In the genomic region with DNA sequence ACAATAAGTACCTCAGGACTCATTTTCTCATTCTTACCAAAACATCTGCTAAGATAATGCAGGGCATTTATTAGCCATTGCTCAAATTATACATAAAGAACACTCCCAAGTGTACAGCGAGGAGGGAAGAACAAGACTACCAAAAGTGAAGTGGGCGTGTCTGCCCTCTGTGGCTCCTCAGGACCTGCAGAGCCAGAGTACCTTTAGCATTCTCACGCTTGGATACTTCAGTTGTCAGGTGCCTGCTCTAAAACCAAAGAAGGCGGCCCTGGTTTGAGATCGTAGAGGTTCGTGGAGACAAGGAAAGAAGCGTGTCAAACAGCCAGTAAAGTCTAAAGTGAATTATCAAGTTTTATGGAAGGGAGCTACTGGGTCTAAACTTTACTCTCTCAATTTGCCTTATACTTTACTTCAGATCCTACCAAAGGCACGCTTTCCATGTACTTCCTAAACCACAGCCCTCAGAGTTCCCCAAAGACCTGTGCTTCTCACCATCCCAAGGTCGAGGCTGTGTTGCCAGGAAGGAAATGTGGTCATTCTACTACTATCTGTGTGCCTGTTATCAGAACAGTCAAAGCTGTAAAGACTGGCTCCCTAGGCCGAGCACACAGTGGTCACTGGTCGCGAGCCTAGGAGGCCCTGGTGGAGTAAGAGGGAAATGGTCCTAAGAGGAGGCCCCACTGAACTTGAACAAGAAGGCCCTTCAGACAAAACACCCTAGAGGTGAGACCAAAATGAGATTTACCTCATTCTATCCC, we compare ENCODE assay signal across 10 mouse cellular contexts. TPM values are rescaled to one million over a fixed set of nuclear protein-coding genes. Genes with fewer than 3 reads are reported as not detected.
DNase-seq lines count a peak whose midpoint lies in the region; ATAC-seq and TF ChIP-seq lines count a peak whose summit lies in the region.
"Had no signal": no experiment of that assay in that cellular context is flagged by ENCODE, and none has a peak within 500 bp of the region (broad histone marks: within the 10 kb centered on the region; RNA-seq: fewer than 3 reads in every experiment).

No protein-coding gene starts in this region.

- no peak for DNase-seq in embryonic facial prominence, embryonic 10.5 days (ENCODE audit: low spot score)
- DNase-seq in liver, embryonic 11.5 days (ENCODE audit: low spot score) = no peak
- DNase-seq in liver = no peak
- DNase-seq in embryo, embryonic 10.5 days (ENCODE audit: low spot score) = no peak
- no peak for DNase-seq in spleen, postnatal 10 days (ENCODE audit: low spot score in 2 of 2)
- DNase-seq: B cell, adult 2 months had no signal

- H3K4me3 ChIP-seq in embryonic facial prominence, embryonic 13.5 days = no peak overlapping the region
- H3K4me3 ChIP-seq in embryonic facial prominence, embryonic 10.5 days = no peak overlapping the region
- no peak overlapping the region for H3K4me3 ChIP-seq in liver, embryonic 11.5 days (ENCODE audit: low read depth, low read length)
- H3K4me3 ChIP-seq in intestine, postnatal 0 days (ENCODE audit: low read depth, low read length) = no peak overlapping the region
- H3K4me3 ChIP-seq: myocyte had no signal

- no peaks in the 10 kb centered on the region for H3K9me3 ChIP-seq in embryonic facial prominence, embryonic 13.5 days
- no peaks in the 10 kb centered on the region for H3K9me3 ChIP-seq in embryonic facial prominence, embryonic 10.5 days
- H3K9me3 ChIP-seq in liver, embryonic 11.5 days (ENCODE audit: control insufficient read depth, low read length) = no peaks in the 10 kb centered on the region
- H3K9me3 ChIP-seq in intestine, postnatal 0 days (ENCODE audit: control insufficient read depth) = no peaks in the 10 kb centered on the region

- H3K27ac ChIP-seq in embryonic facial prominence, embryonic 13.5 days = 0 out of 2 replicates have a peak overlapping the region, but pooled peaks have one; percentile 18
- no peak overlapping the region; the same call in 1 of the 2 replicates for H3K27ac ChIP-seq in embryonic facial prominence, embryonic 10.5 days (replicated peaks)
- peak overlapping the region; percentile 59; the same call in 1 of the 2 replicates for H3K27ac ChIP-seq in liver, embryonic 11.5 days (ENCODE audit: low read depth, low read length)
- peak overlapping the region; percentile 50; the same call in 1 of the 2 replicates for H3K27ac ChIP-seq in intestine, postnatal 0 days (ENCODE audit: low read depth, low read length)

- WGBS in embryonic facial prominence, embryonic 13.5 days = 78% methylated on average over 12 of the region's 12 CpGs
- 84% methylated on average over 12 of the region's 12 CpGs for WGBS in embryonic facial prominence, embryonic 10.5 days
- 41% methylated on average over 12 of the region's 12 CpGs for WGBS in liver, embryonic 11.5 days
- 59% methylated on average over 12 of the region's 12 CpGs for WGBS in intestine, postnatal 0 days

- ATAC-seq in embryonic facial prominence, embryonic 13.5 days (ENCODE audit: insufficient number of reproducible peaks, insufficient read depth, low FRiP score, low TSS enrichment, low read depth) = no peak
- ATAC-seq in liver, embryonic 11.5 days (replicated peaks; ENCODE audit: low FRiP score) = peak; percentile 56
- peak; percentile 61; the same call in 1 of the 2 replicates for ATAC-seq in intestine, postnatal 0 days
- ATAC-seq in megakaryocyte-erythroid progenitor cell, adult 5-6 weeks (replicated peaks; ENCODE audit: low FRiP score, low TSS enrichment, poor library complexity, severe bottlenecking) = peak; percentile 27

- H3K9ac ChIP-seq in embryonic facial prominence, embryonic 13.5 days = no peak overlapping the region
- no peak overlapping the region for H3K9ac ChIP-seq in liver, embryonic 11.5 days (ENCODE audit: low read depth, low read length)
- H3K9ac ChIP-seq in intestine, postnatal 0 days (ENCODE audit: low read depth, low read length) = no peak overlapping the region

- H3K4me1 ChIP-seq in embryonic facial prominence, embryonic 13.5 days = peaks cover 43% of the 10 kb centered on the region
- peaks cover 59% of the 10 kb centered on the region for H3K4me1 ChIP-seq in embryonic facial prominence, embryonic 10.5 days
- H3K4me1 ChIP-seq in liver, embryonic 11.5 days (replicated peaks; ENCODE audit: control insufficient read depth, insufficient read depth, low read length) = peaks cover 36% of the 10 kb centered on the region
- peaks cover 9% of the 10 kb centered on the region for H3K4me1 ChIP-seq in intestine, postnatal 0 days (replicated peaks; ENCODE audit: control insufficient read depth, insufficient read depth, low read length)

- no peaks in the 10 kb centered on the region for H3K27me3 ChIP-seq in embryonic facial prominence, embryonic 13.5 days
- H3K27me3 ChIP-seq in embryonic facial prominence, embryonic 10.5 days (replicated peaks; ENCODE audit: low read depth, poor library complexity, severe bottlenecking) = no peaks in the 10 kb centered on the region
- no peaks in the 10 kb centered on the region for H3K27me3 ChIP-seq in liver, embryonic 11.5 days (replicated peaks; ENCODE audit: control insufficient read depth, insufficient read depth, low read length)
- H3K27me3 ChIP-seq in intestine, postnatal 0 days (replicated peaks; ENCODE audit: control insufficient read depth, insufficient read depth, low read length) = no peaks in the 10 kb centered on the region

- TF ChIP-seq CTCF in intestine, postnatal 0 days (IDR thresholded peaks at IDR 0.05; ENCODE audit: low read depth) = peak; percentile 38

- H3K4me2 ChIP-seq in embryonic facial prominence, embryonic 13.5 days = no peak overlapping the region
- peak overlapping the region; percentile 18; the same call in 1 of the 2 replicates for H3K4me2 ChIP-seq in liver, embryonic 11.5 days
- peak overlapping the region; percentile 33; the same call in 1 of the 2 replicates for H3K4me2 ChIP-seq in intestine, postnatal 0 days (replicated peaks; ENCODE audit: low read depth)

- H3K36me3 ChIP-seq in embryonic facial prominence, embryonic 13.5 days = no peaks in the 10 kb centered on the region
- H3K36me3 ChIP-seq in embryonic facial prominence, embryonic 10.5 days (replicated peaks) = no peaks in the 10 kb centered on the region
- no peaks in the 10 kb centered on the region for H3K36me3 ChIP-seq in liver, embryonic 11.5 days (ENCODE audit: control insufficient read depth, insufficient read depth, low read length)
- H3K36me3 ChIP-seq in intestine, postnatal 0 days (ENCODE audit: control insufficient read depth, insufficient read depth) = no peaks in the 10 kb centered on the region

RNA-seq across cellular contexts. Expression of gene Arhgap10, which starts 39.4 kb away (rescaled TPM):
- 30.1 and 31.5 TPM in 2 replicates for polyA plus RNA-seq in embryonic facial prominence, embryonic 13.5 days (2015; fragmentation: Nextera tagmentation; extraction: Ambion mirVana)
- polyA plus RNA-seq in embryonic facial prominence, embryonic 10.5 days (2016; fragmentation: Nextera tagmentation; extraction: Ambion mirVana) = 25.5 and 26.1 TPM in 2 replicates
- polyA plus RNA-seq in liver, embryonic 11.5 days (2014; fragmentation: Nextera tagmentation; extraction: Ambion mirVana) = 20.1 and 20.2 TPM in 2 replicates
- 19.7 and 22.5 TPM in 2 replicates for polyA plus RNA-seq in intestine, postnatal 0 days (2015; fragmentation: Nextera tagmentation; extraction: Ambion mirVana)
- total RNA-seq in megakaryocyte-erythroid progenitor cell, adult 5-6 weeks (2014; fragmentation: Nextera tagmentation) = 9.5 and 13.3 TPM in 2 replicates
- 18.2 and 27.8 TPM in 2 replicates for total RNA-seq in megakaryocyte-erythroid progenitor cell, adult 5-6 weeks (2017)
